Mouse (Mus musculus) MEL (cell line): Measurements from ENCODE around the gene Gemin7. TPM values are rescaled to one million over a fixed set of nuclear protein-coding genes. Genes with fewer than 3 reads are reported as not detected.
A peak's percentile ranks its signal among the peaks of the same experiment; 100 is the strongest.

Source experiments
- DNase-seq: peaks from one replicate; pipeline ENCODE4 v3.0.0; 2011; ENCODE audit warnings: low read depth, low spot score
- H3K27ac ChIP-seq: 2 replicates; pipeline ENCODE4 v1.5.1; 2012; ENCODE audit warnings: low read depth, mild to moderate bottlenecking, control low read depth, low read length, moderate library complexity; ENCODE audit not compliant: control insufficient read depth
- H3K27me3 ChIP-seq, 2 experiments: fragments of 150-350 bp in 1 of 2; sonication (generic) in 1 of 2; 2 replicates each; pipeline ENCODE4 v1.6.1; 2012; ENCODE audit warnings: low read length in 2 of 2, mild to moderate bottlenecking in 2 of 2, improper control_type of control experiment in 1 of 2, moderate library complexity in 1 of 2; ENCODE audit not compliant: insufficient read depth in 2 of 2, control insufficient read depth in 1 of 2
- H3K36me3 ChIP-seq, 2 experiments: 2 replicates each; pipeline ENCODE4 v1.6.1; 2012 to 2014; ENCODE audit warnings: low read length in 2 of 2, improper control_type of control experiment in 1 of 2, inconsistent platforms in 1 of 2, mild to moderate bottlenecking in 1 of 2; ENCODE audit not compliant: insufficient read depth in 2 of 2, control insufficient read depth in 1 of 2
- H3K4me1 ChIP-seq, 2 experiments: fragments of 150-350 bp in 1 of 2; sonication (generic) in 1 of 2; 2 replicates each; pipeline ENCODE4 v1.6.1; 2012; ENCODE audit warnings: low read length in 2 of 2, improper control_type of control experiment in 1 of 2, mild to moderate bottlenecking in 1 of 2; ENCODE audit not compliant: insufficient read depth in 2 of 2, control insufficient read depth in 1 of 2
- H3K4me3 ChIP-seq, 2 experiments: fragments of 150-350 bp in 1 of 2; sonication (generic) in 1 of 2; 2 replicates each; pipeline ENCODE4 v1.5.1; 2012; ENCODE audit warnings: low read depth in 2 of 2, low read length in 2 of 2, mild to moderate bottlenecking in 2 of 2, moderate library complexity in 2 of 2, control low read depth in 1 of 2, improper control_type of control experiment in 1 of 2; ENCODE audit not compliant: control insufficient read depth in 1 of 2, insufficient read depth in 1 of 2
- H3K79me2 ChIP-seq: 2 replicates; pipeline ENCODE4 v1.6.1; 2012; ENCODE audit warnings: mild to moderate bottlenecking, low read length, moderate library complexity; ENCODE audit not compliant: control insufficient read depth, poor library complexity, insufficient read depth
- H3K9ac ChIP-seq: 2 replicates; pipeline ENCODE4 v1.6.1; 2012; ENCODE audit warnings: low read depth, mild to moderate bottlenecking, control low read depth, low read length, moderate library complexity; ENCODE audit not compliant: control insufficient read depth, poor library complexity, severe bottlenecking
- H3K9me3 ChIP-seq: fragments of 150-350 bp; sonication (generic); replicated peaks from 2 replicates; pipeline ENCODE4 v1.6.1; 2012; ENCODE audit warnings: mild to moderate bottlenecking, low read length, improper control_type of control experiment, moderate library complexity; ENCODE audit not compliant: insufficient read depth
- CTCF ChIP-seq, 3 experiments: IDR thresholded peaks in 2 of 3; conservative IDR thresholded peaks in 1 of 3; 2 replicates each; pipeline ENCODE4 v1.5.1; 2011 to 2012; ENCODE audit warnings: low read length in 3 of 3, low read depth in 2 of 3, mild to moderate bottlenecking in 2 of 3, improper control_type of control experiment in 1 of 3, inconsistent platforms in 1 of 3, mixed read lengths in 1 of 3, moderate library complexity in 1 of 3; ENCODE audit not compliant: control insufficient read depth in 1 of 3, insufficient read depth in 1 of 3, poor library complexity in 1 of 3, severe bottlenecking in 1 of 3
- MAFK ChIP-seq: IDR thresholded peaks from 2 replicates; pipeline ENCODE4 v1.6.1; 2011; ENCODE audit warnings: low read depth, mild to moderate bottlenecking, low read length, improper control_type of control experiment, borderline replicate concordance
- MAX ChIP-seq: IDR thresholded peaks from 2 replicates; pipeline ENCODE4 v1.6.1; 2011; ENCODE audit warnings: low read length, improper control_type of control experiment
- MAZ ChIP-seq: IDR thresholded peaks from 2 replicates; pipeline ENCODE4 v1.6.1; 2012; ENCODE audit warnings: low read depth, mild to moderate bottlenecking, inconsistent platforms, low read length, improper control_type of control experiment
- MXI1 ChIP-seq: IDR thresholded peaks from 2 replicates; pipeline ENCODE4 v1.6.1; 2011; ENCODE audit warnings: mild to moderate bottlenecking, low read depth, low read length, improper control_type of control experiment
- MYB ChIP-seq: IDR thresholded peaks from 2 replicates; pipeline ENCODE4 v1.6.1; 2011; ENCODE audit warnings: mild to moderate bottlenecking, low read depth, low read length, improper control_type of control experiment
- POLR2AphosphoS2 ChIP-seq: IDR thresholded peaks from 2 replicates; pipeline ENCODE4 v1.6.1; 2011; ENCODE audit warnings: low read length, improper control_type of control experiment
- RAD21 ChIP-seq: IDR thresholded peaks from 2 replicates; pipeline ENCODE4 v1.6.1; 2011; ENCODE audit warnings: mild to moderate bottlenecking, low read depth, low read length, improper control_type of control experiment
- SMC3 ChIP-seq: IDR thresholded peaks from 2 replicates; pipeline ENCODE4 v1.6.1; 2011; ENCODE audit warnings: low read depth, low read length, improper control_type of control experiment
- ZKSCAN1 ChIP-seq: IDR thresholded peaks from 2 replicates; pipeline ENCODE4 v1.6.1; 2012; ENCODE audit warnings: low read depth, mild to moderate bottlenecking, inconsistent platforms, low read length, improper control_type of control experiment, moderate library complexity
- polyA plus RNA-seq, 2 experiments: library from polyadenylated mRNA; stranded (reverse) in 1 of 2; unstranded in 1 of 2; fragments of >175 nt in 1 of 2; fragments of >200 nt in 1 of 2; gene quantifications; 2 replicates each; pipeline versions ENCODE4 v1.2.1 to v1.2.4; 2012; ENCODE audit warnings: low replicate concordance in 2 of 2, low read depth in 1 of 2; ENCODE audit not compliant: insufficient read length in 2 of 2, insufficient read depth in 1 of 2, missing spikeins in 1 of 2
- total RNA-seq: library from RNA; depleted of rRNA; stranded (reverse); fragments of 300-350 nt; gene quantifications from 2 replicates; pipeline ENCODE4 v1.2.3, GENCODE M21; 2012

The Gemin7 gene
- total and polyA plus RNA-seq, 3 experiments: 58.0 to 78.7 TPM; not detected in 1

- peaks cover 0 to 2% of the 10 kb centered on the region in 2 experiments; a peak in 1 of 4 replicates for H3K36me3 ChIP-seq
- no peaks in the 10 kb centered on the region for H3K4me1 ChIP-seq
- no peak for TF ChIP-seq MAZ
- TF ChIP-seq MAX: no peak
- TF ChIP-seq CTCF (IDR thresholded peaks at IDR 0.05 in 2 of 3, conservative IDR thresholded peaks at IDR 0.05 in 1 of 3; ENCODE audit: control insufficient read depth in 1 of 3, insufficient read depth in 1 of 3, low read depth in 2 of 3, low read length in 3 of 3, poor library complexity in 1 of 3, severe bottlenecking in 1 of 3): peak; percentile 51 to 67 (median 53)
- no peak for TF ChIP-seq MXI1
- no peak for TF ChIP-seq POLR2AphosphoS2
- no peak for TF ChIP-seq ZKSCAN1
- TF ChIP-seq SMC3: 0 out of 2 replicates have a peak, but pooled peaks have one; percentile 31
- no peaks in the 10 kb centered on the region for H3K9me3 ChIP-seq
- peaks cover 40% of the 10 kb centered on the region for H3K79me2 ChIP-seq
- no peak overlapping the region for H3K27ac ChIP-seq
- H3K4me3 ChIP-seq: no peak overlapping the region
- peak; percentile 33 for DNase-seq
- H3K27me3 ChIP-seq: no peaks in the 10 kb centered on the region
- no peak overlapping the region for H3K9ac ChIP-seq
Observed at GRCm38 (mm10) chr7:19543584-19543983, 33.8 kb downstream of the Gemin7 start.

- TF ChIP-seq MYB: no peak
- TF ChIP-seq RAD21: no peak
- TF ChIP-seq, all 39 proteins: peak for 0
- Histone ChIP-seq H3K4me1 (no peaks in the 10 kb centered on the region), H3K36me3 (peaks cover 0 to 2% of the 10 kb centered on the region in 2 experiments; a peak in 1 of 4 replicates), H3K9me3 (no peaks in the 10 kb centered on the region), H3K27ac (no peak overlapping the region), H3K27me3 (no peaks in the 10 kb centered on the region), H3K4me3 (no peak overlapping the region), H3K79me2 (peaks cover 32% of the 10 kb centered on the region), H3K9ac (no peak overlapping the region)
- no peak for DNase-seq
Observed at GRCm38 (mm10) chr7:19542155-19542691, 35.2 kb downstream of the Gemin7 start.

- TF ChIP-seq MAFK (no peak), MXI1 (no peak), POLR2AphosphoS2 (no peak)
- Histone ChIP-seq H3K9me3 (no peaks in the 10 kb centered on the region), H3K27ac (no peak overlapping the region), H3K4me1 (no peaks in the 10 kb centered on the region), H3K4me3 (no peak overlapping the region), H3K9ac (no peak overlapping the region), H3K79me2 (peaks cover 28% of the 10 kb centered on the region), H3K27me3 (no peaks in the 10 kb centered on the region), H3K36me3 (peaks cover 0 to 2% of the 10 kb centered on the region in 2 experiments; a peak in 1 of 4 replicates)
- no peak for DNase-seq
Observed at GRCm38 (mm10) chr7:19541681-19542154, 35.7 kb downstream of the Gemin7 start.
